Mouse (Mus musculus): Measurements from ENCODE around the gene Wdr13.

DNA sequence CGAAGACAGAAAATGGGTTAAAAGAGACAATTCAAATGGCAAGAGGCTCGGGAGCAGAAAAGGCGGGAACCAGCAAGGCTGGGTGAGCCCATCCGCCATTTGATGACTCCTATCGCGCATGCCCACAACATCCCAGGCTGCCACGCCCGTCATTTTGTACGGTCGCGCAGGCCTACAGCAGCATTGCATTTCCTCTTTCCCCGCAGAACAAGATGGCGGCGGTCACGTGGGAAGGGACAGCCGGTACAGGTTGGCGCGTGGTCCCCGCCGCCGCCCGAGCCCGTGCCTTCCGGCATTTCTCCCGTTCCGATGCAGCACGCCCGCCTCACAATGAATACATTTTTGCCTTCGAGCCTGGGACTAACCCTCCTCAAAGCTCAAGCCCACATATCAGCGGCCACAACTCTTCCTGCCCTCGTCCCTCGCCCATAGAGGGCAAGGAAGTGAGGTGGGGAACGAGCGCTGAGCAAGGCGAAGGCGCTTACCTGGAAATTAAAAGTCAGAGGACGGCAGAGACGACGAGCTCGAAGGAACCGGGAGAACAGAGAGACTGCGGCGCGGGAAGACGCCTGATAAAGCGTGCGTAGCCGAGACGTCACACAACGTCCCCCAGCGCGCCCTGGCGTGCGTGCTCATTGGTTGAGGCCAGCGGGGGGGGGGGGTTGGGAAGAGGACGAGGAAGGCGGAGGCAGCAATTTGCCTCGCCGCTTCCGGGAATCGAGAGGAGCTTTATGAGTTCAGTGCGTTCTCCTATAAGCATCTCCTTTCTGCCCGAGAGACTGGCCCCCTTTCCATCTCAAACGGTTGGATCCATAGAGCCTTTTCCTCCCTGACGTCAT, 12.7 kb upstream of the Wdr13 start, which contains the start of gene Rbm3:
- TF ChIP-seq POLR2A (IDR thresholded peaks at IDR 0.05; ENCODE audit: insufficient read depth, low read length) = no peak
- TF ChIP-seq CTCF (IDR thresholded peaks at IDR 0.05; ENCODE audit: low read depth, low read length) = no peak
- TF ChIP-seq EP300 (IDR thresholded peaks at IDR 0.05; ENCODE audit: insufficient read depth, low read depth, low read length) = 0 out of 2 replicates have a peak, but pooled peaks have one; percentile 3

Measured in ES-Bruce4 (cell line).